Mouse (Mus musculus): Measurements from ENCODE around the gene Iqsec3. TPM values are rescaled to one million over a fixed set of nuclear protein-coding genes. Genes with fewer than 3 reads are reported as not detected.

Iqsec3 gene
- polyA plus RNA-seq, 1 experiment from 2014 or later, result 0.03 TPM

GRCm38 (mm10) chr6:121338519-121338896 lies 135.0 kb downstream of the Iqsec3 start:
- Histone ChIP-seq H3K9ac (ENCODE audit: low read depth, low read length) (no peak overlapping the region), H3K27ac (ENCODE audit: low read depth, low read length) (no peak overlapping the region), H3K4me1 (replicated peaks; ENCODE audit: control insufficient read depth, insufficient read depth, low read length) (peaks cover 6% of the 10 kb centered on the region; the same call in 1 of the 2 replicates), H3K4me3 (ENCODE audit: low read depth, low read length) (no peak overlapping the region), H3K9me3 (ENCODE audit: control insufficient read depth, low read length) (no peaks in the 10 kb centered on the region), H3K27me3 (replicated peaks; ENCODE audit: control insufficient read depth, insufficient read depth, low read length) (0 out of 2 replicates have a peak, but pooled peaks cover 3% of the 10 kb centered on the region), H3K4me2 (no peak overlapping the region), H3K36me3 (ENCODE audit: control insufficient read depth, insufficient read depth, low read length) (no peaks in the 10 kb centered on the region)
- ATAC-seq (replicated peaks; ENCODE audit: low FRiP score), result no peak
- DNase-seq (ENCODE audit: low spot score), result no peak
- WGBS, result 57% methylated on average over 4 of the region's 4 CpGs

- no peaks in the 10 kb centered on the region for H3K27me3 ChIP-seq (replicated peaks; ENCODE audit: control insufficient read depth, insufficient read depth, low read length)
- H3K9me3 ChIP-seq (ENCODE audit: control insufficient read depth, low read length), result no peaks in the 10 kb centered on the region
- no peak overlapping the region for H3K4me2 ChIP-seq
- H3K27ac ChIP-seq (ENCODE audit: low read depth, low read length), result no peak overlapping the region
- DNase-seq (ENCODE audit: low spot score) (peak; percentile 73), ATAC-seq (replicated peaks; ENCODE audit: low FRiP score) (peak; percentile 61)
- no peak overlapping the region for H3K9ac ChIP-seq (ENCODE audit: low read depth, low read length)
- H3K36me3 ChIP-seq (ENCODE audit: control insufficient read depth, insufficient read depth, low read length), result no peaks in the 10 kb centered on the region
- H3K4me1 ChIP-seq (replicated peaks; ENCODE audit: control insufficient read depth, insufficient read depth, low read length), result peaks cover 6% of the 10 kb centered on the region; the same call in 1 of the 2 replicates
- no peak overlapping the region for H3K4me3 ChIP-seq (ENCODE audit: low read depth, low read length)
- 26% methylated on average over 3 of the region's 3 CpGs for WGBS
Measured at GRCm38 (mm10) chr6:121337770-121338518, 135.5 kb downstream of the Iqsec3 start.

- H3K9ac ChIP-seq (ENCODE audit: low read depth, low read length), result no peak overlapping the region
Measured at GRCm38 (mm10) chr6:121337229-121337628, 136.2 kb downstream of the Iqsec3 start.

GRCm38 (mm10) chr6:121336558-121336957 lies 136.9 kb downstream of the Iqsec3 start:
- H3K27me3 ChIP-seq (replicated peaks; ENCODE audit: control insufficient read depth, insufficient read depth, low read length), result no peaks in the 10 kb centered on the region
- H3K27ac ChIP-seq (ENCODE audit: low read depth, low read length), result no peak overlapping the region
- H3K9me3 ChIP-seq (ENCODE audit: control insufficient read depth, low read length), result no peaks in the 10 kb centered on the region
- peaks cover 6% of the 10 kb centered on the region; the same call in 1 of the 2 replicates for H3K4me1 ChIP-seq (replicated peaks; ENCODE audit: control insufficient read depth, insufficient read depth, low read length)
- peak overlapping the region; percentile 21; the same call in 1 of the 2 replicates for H3K9ac ChIP-seq (ENCODE audit: low read depth, low read length)
- peak overlapping the region; percentile 42 for H3K4me2 ChIP-seq
- peak; percentile 49 for DNase-seq (ENCODE audit: low spot score)
- no peaks in the 10 kb centered on the region for H3K36me3 ChIP-seq (ENCODE audit: control insufficient read depth, insufficient read depth, low read length)
- 30% methylated on average over 8 of the region's 8 CpGs for WGBS
- peak overlapping the region; percentile 30 for H3K4me3 ChIP-seq (ENCODE audit: low read depth, low read length)
- ATAC-seq (replicated peaks; ENCODE audit: low FRiP score), result peak; percentile 60

More at GRCm38 (mm10) chr6:121337229-121337628, 136.2 kb downstream of the Iqsec3 start:
- Histone ChIP-seq H3K4me1 (replicated peaks; ENCODE audit: control insufficient read depth, insufficient read depth, low read length) (peaks cover 6% of the 10 kb centered on the region; the same call in 1 of the 2 replicates), H3K4me3 (ENCODE audit: low read depth, low read length) (no peak overlapping the region; the same call in 1 of the 2 replicates), H3K36me3 (ENCODE audit: control insufficient read depth, insufficient read depth, low read length) (no peaks in the 10 kb centered on the region), H3K27me3 (replicated peaks; ENCODE audit: control insufficient read depth, insufficient read depth, low read length) (no peaks in the 10 kb centered on the region), H3K9me3 (ENCODE audit: control insufficient read depth, low read length) (no peaks in the 10 kb centered on the region), H3K4me2 (peak overlapping the region; percentile 42), H3K27ac (ENCODE audit: low read depth, low read length) (no peak overlapping the region)
- ATAC-seq (replicated peaks; ENCODE audit: low FRiP score), result no peak
- no peak for DNase-seq (ENCODE audit: low spot score)
- 87% methylated on average over 9 of the region's 9 CpGs for WGBS

GRCm38 (mm10) chr6:121335841-121336240 lies 137.6 kb downstream of the Iqsec3 start:
- 80% methylated on average over 9 of the region's 9 CpGs for WGBS
- Histone ChIP-seq H3K4me3 (ENCODE audit: low read depth, low read length) (no peak overlapping the region), H3K36me3 (ENCODE audit: control insufficient read depth, insufficient read depth, low read length) (no peaks in the 10 kb centered on the region), H3K4me2 (no peak overlapping the region), H3K9ac (ENCODE audit: low read depth, low read length) (no peak overlapping the region), H3K4me1 (replicated peaks; ENCODE audit: control insufficient read depth, insufficient read depth, low read length) (peaks cover 6% of the 10 kb centered on the region; the same call in 1 of the 2 replicates), H3K27ac (ENCODE audit: low read depth, low read length) (no peak overlapping the region), H3K9me3 (ENCODE audit: control insufficient read depth, low read length) (no peaks in the 10 kb centered on the region), H3K27me3 (replicated peaks; ENCODE audit: control insufficient read depth, insufficient read depth, low read length) (no peaks in the 10 kb centered on the region)
- ATAC-seq (replicated peaks; ENCODE audit: low FRiP score) (no peak), DNase-seq (ENCODE audit: low spot score) (no peak)

- Histone ChIP-seq H3K36me3 (ENCODE audit: control insufficient read depth, insufficient read depth, low read length) (no peaks in the 10 kb centered on the region), H3K4me1 (replicated peaks; ENCODE audit: control insufficient read depth, insufficient read depth, low read length) (no peaks in the 10 kb centered on the region), H3K9ac (ENCODE audit: low read depth, low read length) (no peak overlapping the region), H3K4me2 (no peak overlapping the region), H3K27ac (ENCODE audit: low read depth, low read length) (no peak overlapping the region), H3K27me3 (replicated peaks; ENCODE audit: control insufficient read depth, insufficient read depth, low read length) (no peaks in the 10 kb centered on the region), H3K9me3 (ENCODE audit: control insufficient read depth, low read length) (no peaks in the 10 kb centered on the region), H3K4me3 (ENCODE audit: low read depth, low read length) (no peak overlapping the region)
- DNase-seq (ENCODE audit: low spot score), result no peak
- WGBS, result 34% methylated on average over 10 of the region's 10 CpGs
- 0 out of 2 replicates have a peak, but pooled peaks have one; percentile 34 for ATAC-seq (replicated peaks; ENCODE audit: low FRiP score)
Measured at GRCm38 (mm10) chr6:121329848-121330508, 143.5 kb downstream of the Iqsec3 start.

- H3K4me3 ChIP-seq (ENCODE audit: low read depth, low read length), result no peak overlapping the region
- ATAC-seq (replicated peaks; ENCODE audit: low FRiP score), result no peak
- WGBS, result 74% methylated on average over 9 of the region's 9 CpGs
- no peak overlapping the region for H3K27ac ChIP-seq (ENCODE audit: low read depth, low read length)
- no peak for DNase-seq (ENCODE audit: low spot score)
- H3K4me1 ChIP-seq (replicated peaks; ENCODE audit: control insufficient read depth, insufficient read depth, low read length), result no peaks in the 10 kb centered on the region
- no peaks in the 10 kb centered on the region for H3K36me3 ChIP-seq (ENCODE audit: control insufficient read depth, insufficient read depth, low read length)
- no peak overlapping the region for H3K4me2 ChIP-seq
- H3K9ac ChIP-seq (ENCODE audit: low read depth, low read length), result no peak overlapping the region
- no peaks in the 10 kb centered on the region for H3K27me3 ChIP-seq (replicated peaks; ENCODE audit: control insufficient read depth, insufficient read depth, low read length)
- H3K9me3 ChIP-seq (ENCODE audit: control insufficient read depth, low read length), result no peaks in the 10 kb centered on the region
Measured at GRCm38 (mm10) chr6:121328417-121328884, 145.0 kb downstream of the Iqsec3 start.

GRCm38 (mm10) chr6:121326486-121327069 lies 146.9 kb downstream of the Iqsec3 start:
- Histone ChIP-seq H3K27me3 (replicated peaks; ENCODE audit: control insufficient read depth, insufficient read depth, low read length) (no peaks in the 10 kb centered on the region), H3K27ac (ENCODE audit: low read depth, low read length) (no peak overlapping the region), H3K4me3 (ENCODE audit: low read depth, low read length) (no peak overlapping the region), H3K4me2 (no peak overlapping the region), H3K9ac (ENCODE audit: low read depth, low read length) (no peak overlapping the region), H3K36me3 (ENCODE audit: control insufficient read depth, insufficient read depth, low read length) (no peaks in the 10 kb centered on the region), H3K4me1 (replicated peaks; ENCODE audit: control insufficient read depth, insufficient read depth, low read length) (no peaks in the 10 kb centered on the region), H3K9me3 (ENCODE audit: control insufficient read depth, low read length) (no peaks in the 10 kb centered on the region)
- ATAC-seq (replicated peaks; ENCODE audit: low FRiP score) (no peak), DNase-seq (ENCODE audit: low spot score) (no peak)
- WGBS, result 56% methylated on average over 10 of the region's 10 CpGs
